Mouse (Mus musculus) embryo, embryonic 11 days (tissue): ENCODE measurements around the gene Zmpste24.
A peak's percentile ranks its signal among the peaks of the same experiment; 100 is the strongest.
"Not testable (repeated sequence)": the region's sequence is repeated elsewhere in the genome, so short reads cannot be mapped to it uniquely, and the experiment has no call there.

Source experiments
- DNase-seq: peaks from one replicate; pipeline ENCODE4 v3.0.0-alpha.2; 2015

The Zmpste24 gene

DNA sequence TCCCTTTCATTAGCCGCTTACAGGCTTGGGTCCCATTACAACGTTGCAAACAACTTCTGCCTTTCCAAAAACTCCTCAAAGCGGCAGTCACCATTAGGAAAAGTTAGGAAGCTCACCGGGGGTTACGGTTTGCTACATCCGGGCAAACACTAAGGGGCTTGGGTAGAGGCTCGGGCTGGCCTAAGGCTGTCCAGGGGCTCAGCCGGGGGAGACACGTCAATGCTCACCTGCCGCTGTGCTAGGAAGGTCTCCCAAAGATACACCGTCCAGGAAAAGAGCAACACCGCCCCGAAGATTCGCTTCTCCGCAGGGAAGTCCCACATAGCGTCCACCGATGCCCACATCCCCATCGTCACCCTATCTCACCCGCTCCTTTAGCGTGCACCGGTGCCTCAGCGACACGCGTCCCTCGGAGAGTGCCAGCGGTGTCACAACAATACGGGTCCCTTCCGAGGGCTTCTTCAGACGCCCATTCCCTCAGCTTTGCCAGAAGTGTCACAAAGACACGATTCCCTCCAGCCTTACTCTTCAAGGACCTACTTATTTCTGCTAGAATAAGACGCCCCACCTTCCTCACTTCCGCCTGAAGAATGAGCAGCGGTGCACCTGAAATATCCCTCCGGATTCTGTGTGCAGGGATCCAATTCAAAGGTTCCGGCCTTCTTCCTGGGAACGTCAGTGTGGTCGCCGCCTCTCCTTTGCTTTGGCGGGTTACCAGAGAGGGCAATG, at the start of gene Zmpste24:
Gene Zmpste24, minus strand, starts transcription at position 592 of the 729 bp plus-strand sequence.
- DNase-seq, result peak; percentile 92

DNA sequence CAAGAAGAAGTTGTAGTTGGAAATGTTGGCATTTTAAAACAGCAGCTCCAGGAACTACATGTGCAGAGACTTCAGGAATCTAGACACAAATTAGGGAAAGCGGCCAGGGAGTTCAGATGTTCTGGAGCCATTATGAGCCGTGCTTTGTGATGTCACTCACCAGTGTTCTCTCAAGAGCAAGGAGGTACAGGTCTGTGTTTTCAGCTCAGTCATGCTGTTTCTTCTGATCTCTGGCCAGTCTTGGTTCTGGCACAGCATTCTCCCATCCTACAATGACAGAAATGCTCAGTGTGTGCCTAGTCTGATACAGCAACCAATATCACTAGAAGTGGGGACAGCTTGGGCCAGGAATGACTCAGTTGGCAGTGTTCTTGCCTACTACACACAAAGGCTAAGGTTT, 11.1 kb upstream of the Zmpste24 start, which contains the start of gene Tmco2:
Gene Tmco2, minus strand, starts transcription at position 101 of the 400 bp plus-strand sequence.
- no peak for DNase-seq

DNA sequence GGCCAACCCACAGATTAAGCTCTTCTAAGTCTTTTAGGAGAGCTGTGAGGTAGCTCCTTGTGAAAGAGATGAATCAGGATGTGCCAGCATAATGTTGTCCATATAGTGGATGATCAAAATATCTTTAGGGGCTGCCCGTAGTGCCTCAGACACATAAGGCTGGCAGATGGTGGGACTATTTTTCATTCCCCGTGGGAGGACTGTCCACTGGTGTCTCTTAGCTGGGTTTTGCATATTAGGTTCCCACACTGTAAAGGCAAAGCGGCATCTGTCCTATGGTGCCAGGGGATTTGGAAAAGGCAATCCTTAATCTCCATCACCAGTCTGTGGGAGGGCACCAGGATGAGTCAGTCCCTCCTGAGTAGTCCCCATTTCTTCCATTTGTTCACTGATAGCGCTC, 5.3 kb upstream of the Zmpste24 start:
- DNase-seq, result no peak

DNA sequence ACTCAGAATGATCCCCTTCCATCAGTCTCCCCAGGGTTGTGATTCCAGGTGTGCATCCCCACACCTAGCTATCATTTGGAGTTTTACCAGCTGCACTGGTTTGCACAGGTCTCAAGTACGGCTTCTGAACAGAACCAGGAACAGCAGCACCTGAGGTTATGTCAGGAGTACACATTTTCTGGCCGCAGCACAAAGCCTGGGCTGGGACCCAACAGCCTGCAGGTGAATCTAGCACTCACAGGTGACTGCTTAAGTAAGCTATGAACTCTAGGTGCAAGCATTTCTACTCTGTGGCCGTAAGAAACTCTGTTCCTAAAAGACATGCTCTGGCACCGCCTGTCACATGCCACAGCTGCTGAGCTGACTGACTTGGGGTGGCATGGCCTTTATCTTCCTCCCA, 7.8 kb downstream of the Zmpste24 start:
- no peak for DNase-seq

DNA sequence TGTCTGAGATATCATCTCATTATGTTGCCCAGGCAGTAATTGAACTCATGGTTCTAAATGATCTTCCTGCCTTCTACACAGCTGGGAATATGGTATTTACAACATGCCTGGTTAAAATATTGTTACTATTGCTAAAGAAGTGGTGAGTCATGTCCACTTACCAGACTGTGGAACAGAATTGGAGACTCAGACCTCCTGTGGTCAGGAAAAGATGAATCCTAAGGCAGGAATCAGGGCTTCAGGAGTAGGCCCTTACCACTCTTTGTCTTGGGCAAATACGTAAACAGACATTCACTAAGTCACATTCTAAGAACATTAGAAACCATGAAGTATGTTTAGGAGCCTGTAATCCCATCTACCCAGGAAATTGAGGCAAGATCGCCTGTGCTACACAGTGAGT, 9.3 kb downstream of the Zmpste24 start:
- no peak for DNase-seq

DNA sequence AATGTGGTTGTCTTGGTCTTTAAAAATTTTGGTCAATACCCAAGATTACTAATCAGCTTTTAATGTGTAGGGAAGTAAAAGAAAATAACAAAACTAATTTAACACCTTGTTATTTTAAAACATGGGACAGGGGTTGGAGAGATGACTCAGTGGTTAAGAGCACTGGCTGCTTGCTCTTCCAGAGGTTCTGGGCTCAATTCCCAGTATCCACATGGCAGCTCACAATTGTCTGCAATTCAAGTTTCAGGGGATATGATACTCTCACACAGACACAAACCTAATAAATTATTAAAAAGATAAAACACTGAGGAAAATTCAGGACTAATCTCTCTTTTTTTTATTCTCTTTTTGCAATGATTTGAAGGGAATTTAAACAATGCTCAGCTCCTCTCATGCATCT, 13.5 kb downstream of the Zmpste24 start:
- DNase-seq, result no peak

DNA sequence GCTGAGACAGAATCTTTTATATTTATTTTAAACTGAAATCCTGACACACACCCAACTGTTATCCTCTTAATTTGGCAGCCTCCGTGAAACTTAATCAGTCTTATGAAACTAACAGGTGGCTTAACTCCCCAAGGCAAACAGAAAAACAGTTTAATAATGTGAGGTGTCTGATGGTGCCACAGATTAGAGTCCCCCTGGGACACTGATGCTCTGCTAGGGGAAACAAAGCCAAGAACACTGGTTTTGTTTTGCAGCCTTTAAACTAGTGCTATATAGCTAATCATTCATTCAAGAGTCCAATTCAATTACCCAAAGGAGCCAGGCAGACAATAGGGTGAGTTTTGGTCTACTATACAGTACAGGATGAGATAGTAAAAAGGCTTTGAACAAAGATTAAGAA, 17.6 kb downstream of the Zmpste24 start:
- no peak for DNase-seq

DNA sequence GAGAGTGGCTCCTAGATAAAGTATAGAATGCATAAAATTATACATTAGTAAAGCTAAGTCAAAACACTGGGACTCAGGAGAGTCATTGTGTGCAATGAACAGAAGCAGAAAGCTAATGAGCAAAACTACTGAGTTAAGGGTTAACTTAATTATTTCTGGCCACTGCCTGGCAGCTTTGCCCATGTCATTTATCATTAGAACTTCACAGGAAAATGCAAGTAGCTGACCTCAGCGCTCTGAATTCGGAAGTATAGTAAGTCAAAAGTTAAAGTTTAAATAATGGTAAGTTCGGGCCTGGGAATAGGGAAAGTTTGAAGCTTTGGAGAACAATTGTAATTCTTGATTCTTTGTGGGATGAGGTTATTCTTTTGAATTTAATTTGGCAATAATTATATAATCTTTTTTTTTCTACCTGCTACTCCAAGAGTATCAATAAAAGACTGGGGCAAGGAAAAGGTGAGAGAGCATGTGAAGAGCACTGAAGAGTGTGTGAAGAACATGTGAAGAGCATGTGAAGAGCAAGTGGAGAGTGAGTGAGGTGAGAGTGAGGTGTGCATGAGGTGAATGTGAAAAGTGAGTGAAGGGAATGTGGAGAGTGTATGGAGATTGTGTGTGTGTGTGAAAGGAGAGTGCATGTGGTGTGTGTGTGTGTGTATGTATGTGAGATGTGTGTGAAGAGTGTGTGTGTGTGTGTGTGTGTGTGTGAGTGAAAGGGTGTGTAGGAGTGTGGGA, 20.0 kb downstream of the Zmpste24 start:
- DNase-seq, result no peak

DNA sequence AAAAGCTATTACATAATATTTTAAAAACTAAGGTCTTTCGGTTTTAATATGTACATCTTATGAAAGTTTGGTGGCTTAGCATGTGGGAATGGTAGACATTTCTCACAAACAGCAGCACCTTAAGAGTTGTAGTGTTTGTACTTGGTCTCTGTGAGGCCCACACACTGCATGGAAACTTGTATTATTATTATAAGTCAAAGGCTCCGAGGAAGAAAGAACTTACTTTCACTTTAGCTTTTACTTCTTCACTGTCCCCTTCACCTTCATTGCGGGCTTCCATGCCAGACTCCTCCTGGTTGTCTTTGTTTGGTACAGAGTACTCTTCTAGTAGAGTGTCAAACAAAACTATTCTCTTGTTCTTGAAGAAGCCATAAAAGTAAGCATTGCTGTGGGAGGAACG, 23.8 kb downstream of the Zmpste24 start:
- no peak for DNase-seq

DNA sequence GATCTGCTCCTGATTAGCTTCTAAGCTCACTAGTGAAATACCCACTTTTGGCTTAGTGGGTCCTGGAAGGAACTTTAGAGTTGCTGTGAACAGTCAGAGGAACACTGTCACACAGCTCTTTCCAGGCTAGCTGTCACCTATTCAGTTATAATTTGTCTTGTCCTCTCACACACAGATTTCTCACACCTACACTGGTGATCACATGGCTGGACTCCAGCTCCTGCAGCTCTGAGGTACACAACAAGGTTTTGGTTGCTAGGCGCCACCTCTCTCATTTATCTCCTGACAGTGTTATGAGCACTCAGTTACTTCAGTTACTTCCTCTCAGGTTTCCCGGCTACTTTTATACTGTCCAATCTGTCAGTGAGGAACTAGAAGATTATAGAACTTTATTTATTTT, 32.7 kb downstream of the Zmpste24 start:
- DNase-seq, result no peak

DNA sequence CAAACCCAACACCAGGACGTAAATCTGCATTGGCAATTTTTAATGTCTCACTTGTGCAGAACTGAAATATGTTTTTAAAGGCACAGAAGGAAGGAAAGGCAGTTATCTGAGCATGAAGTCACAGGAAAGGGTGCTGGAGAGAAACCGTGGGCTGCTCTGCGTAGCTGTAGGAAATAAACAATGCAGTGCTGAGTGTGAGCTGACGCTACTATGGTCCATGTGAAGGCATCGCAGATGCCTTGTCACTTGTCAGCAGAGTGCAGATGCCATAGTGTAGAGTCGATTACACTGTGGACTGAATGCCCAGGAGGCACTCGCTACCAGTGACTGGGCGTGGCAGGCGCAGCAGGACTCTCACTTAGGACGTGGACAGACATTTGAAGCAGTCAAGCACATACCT, 38.8 kb downstream of the Zmpste24 start:
- DNase-seq, result not testable (repeated sequence)

DNA sequence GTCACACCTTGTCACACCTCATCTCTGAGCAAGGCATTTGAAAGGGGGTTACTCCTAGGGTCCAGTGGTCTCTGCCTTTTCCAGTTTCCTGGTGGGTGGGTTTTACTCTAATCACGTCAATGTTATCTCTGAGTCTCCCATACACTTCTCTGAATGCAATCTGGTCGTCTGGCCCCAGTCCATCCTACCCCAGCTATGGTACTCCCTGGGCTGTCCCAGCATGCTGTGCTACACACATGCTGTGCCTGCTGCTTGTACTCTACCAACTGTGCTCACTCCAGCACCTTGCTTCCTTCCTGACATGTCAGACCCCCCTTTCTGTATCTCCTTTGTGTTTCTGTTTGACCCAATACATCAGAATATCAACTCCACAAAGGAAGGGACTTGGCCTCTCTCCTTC, 41.0 kb downstream of the Zmpste24 start:
- DNase-seq, result no peak

DNA sequence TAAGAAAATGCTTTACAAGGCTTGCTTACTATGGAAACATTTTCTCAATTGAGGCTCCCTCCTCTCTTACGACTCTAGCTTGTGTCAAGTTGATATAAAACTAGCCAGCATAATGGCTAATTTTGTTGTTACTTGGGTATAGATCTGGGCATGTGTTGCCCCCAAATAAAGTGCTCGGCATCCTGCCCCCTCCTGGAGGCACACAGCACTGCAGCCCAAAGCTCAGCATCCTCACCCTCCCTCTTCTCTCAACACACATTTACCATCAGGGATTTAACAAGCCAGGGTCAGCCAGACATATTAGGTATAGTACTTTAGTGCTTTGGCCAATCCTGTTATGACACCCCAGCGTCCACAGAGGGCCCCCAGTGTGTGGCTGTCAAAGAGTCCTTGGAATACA, 41.7 kb downstream of the Zmpste24 start:
- DNase-seq, result peak; percentile 10

DNA sequence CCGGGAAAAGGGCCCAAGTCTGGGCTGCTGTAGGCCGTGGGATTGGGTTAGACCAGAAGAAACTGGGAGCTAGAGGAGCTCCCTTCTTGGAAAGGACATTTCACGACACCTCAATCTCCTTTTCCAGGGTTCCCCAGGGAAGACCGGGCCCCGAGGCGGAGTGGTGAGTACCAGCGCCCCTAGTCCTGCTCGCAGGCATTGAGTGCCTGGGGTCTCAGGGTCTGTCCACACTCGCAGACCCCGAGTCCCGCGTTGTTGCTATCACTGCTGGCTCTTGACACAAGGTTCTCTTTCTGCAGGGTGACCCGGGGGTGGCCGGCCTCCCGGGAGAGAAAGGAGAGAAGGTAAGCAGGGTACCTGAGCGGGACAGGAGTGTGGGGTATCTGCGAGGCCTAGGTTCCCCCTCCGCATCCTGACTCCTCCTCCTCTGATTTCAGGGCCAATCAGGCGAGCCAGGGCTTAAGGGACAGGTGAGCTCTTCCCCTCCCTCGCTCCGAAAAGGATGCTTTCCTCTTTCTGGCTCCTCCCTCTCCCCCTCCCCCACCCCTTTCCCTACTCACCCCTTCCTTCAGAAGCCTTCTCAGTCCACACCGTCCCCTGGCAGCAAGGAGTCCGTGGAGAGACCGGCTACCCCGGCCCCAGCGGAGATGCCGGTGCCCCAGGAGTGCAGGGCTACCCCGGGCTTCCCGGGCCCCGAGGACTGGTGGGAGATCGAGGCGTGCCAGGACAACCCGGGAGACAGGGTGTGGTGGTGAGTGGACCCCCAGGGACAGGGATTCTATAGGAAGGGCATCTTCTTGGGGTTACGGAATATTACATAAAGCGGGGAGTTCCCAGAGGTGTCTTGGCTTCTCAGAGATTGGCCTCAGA, 45.4 kb downstream of the Zmpste24 start:
- peak; percentile 22 for DNase-seq

DNA sequence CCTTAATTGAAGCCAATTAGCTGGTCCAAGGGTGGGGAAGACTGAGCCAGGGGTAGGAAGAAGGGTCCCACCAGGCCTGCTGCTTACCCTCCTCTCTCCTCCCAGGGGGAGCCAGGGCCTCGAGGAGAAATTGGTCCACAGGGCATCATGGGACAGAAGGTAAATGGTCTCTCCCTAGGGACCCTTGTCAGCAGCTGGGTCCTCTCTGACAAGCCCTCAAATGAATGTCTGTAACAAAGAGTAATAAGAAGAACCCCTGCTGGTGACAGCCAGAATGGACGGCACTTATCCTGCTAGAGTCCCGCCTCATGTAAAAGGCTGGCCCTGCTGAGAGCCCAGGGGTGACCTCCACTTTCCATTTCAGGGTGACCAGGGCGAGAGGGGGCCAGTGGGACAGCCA, 46.2 kb downstream of the Zmpste24 start:
- peak; percentile 29 for DNase-seq

DNA sequence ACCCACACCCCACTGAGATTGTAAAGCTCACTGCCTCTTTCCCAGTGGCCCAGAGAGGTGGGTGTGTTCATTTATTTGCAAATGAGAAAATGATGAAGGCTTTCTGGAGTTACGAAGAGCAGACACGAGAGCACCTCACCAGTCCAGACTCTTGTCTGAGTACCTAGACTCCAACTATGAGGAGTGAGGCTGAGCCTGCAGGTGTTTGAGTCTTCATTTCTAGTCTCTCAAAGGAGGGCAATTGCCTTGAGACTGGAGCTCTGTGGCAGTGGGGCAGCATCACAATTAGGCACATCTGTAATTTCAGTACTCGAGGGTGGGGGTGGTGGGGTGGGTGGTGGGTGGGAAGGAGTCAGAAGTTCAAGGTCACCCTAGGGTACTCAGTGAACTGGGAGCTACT, 55.1 kb downstream of the Zmpste24 start:
- DNase-seq, result no peak

DNA sequence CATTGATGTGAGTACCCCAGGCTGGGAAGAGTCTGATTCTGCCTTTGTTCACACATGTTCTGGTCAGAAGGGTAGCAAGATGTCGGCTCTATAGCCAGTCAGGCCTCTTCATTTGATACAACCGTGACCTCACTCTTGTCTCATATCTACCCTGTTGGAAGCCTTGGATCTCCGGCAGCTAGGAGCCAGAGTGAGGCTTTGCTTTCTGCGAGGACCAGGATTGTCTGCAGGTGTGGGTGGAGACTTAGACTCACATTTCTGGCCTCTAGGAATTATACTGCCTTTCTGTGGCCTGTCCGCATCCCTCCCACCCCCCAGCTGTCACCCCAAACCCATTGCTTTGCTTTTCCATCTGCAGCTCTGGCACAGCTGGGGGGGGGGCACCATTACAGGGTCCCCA, 55.6 kb downstream of the Zmpste24 start:
- DNase-seq, result no peak

DNA sequence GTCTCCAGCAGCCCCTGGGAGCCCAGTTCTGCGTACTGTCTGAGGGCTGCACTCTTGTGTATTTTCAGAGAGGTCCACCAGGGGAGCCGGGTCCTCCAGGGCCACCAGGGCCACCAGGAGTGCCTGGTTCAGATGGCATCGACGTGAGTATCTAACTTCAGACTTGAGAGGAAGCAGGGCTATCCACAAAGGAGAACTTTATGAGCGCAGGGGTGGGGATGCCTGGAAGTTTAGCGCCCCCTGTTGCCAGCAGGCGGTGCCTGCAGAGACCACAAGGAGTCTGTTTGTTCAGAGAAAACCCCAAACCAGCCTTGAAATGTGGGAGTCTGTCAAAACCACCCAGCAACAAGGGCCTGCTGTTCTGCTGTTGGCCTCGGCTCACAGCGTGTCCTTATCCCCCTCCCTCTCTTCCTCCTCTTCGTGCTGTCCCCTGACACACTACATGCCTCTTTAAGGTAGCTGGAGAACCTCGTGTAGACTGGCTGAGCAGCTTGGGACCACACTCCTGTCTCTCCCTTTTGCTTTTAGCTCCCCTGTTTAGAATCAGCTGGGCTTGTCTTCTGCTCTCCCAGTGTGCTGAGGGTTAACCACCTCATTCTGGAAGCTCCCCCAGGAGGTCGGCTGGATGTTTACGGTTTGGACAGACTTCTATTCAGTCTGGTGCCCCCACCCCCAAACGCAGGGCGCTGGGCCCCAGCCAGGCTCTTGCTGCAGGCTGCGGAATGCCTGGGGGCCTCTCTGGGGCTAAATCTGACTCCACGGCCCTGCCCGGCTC, 57.0 kb downstream of the Zmpste24 start:
- peak; percentile 81 for DNase-seq

DNA sequence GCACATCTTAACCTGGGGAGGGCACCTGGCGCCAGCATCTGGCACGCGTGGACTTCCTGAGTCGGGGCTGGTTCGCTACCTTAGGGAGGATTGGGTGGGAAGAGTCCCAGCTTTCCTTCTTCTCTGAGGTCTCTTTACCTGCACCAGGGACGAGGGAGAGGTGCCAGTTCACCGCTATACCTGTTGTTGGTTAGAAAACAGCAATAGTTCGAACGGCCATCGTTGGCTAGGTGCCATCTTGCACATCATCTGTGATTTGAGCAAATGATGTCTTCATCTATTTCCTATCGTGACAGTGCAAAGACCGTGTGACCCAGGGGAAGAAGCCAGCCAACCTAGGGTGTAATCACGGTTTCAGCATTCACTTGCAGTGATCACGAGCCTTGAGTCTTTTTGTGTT, 57.7 kb downstream of the Zmpste24 start:
- no peak for DNase-seq

DNA sequence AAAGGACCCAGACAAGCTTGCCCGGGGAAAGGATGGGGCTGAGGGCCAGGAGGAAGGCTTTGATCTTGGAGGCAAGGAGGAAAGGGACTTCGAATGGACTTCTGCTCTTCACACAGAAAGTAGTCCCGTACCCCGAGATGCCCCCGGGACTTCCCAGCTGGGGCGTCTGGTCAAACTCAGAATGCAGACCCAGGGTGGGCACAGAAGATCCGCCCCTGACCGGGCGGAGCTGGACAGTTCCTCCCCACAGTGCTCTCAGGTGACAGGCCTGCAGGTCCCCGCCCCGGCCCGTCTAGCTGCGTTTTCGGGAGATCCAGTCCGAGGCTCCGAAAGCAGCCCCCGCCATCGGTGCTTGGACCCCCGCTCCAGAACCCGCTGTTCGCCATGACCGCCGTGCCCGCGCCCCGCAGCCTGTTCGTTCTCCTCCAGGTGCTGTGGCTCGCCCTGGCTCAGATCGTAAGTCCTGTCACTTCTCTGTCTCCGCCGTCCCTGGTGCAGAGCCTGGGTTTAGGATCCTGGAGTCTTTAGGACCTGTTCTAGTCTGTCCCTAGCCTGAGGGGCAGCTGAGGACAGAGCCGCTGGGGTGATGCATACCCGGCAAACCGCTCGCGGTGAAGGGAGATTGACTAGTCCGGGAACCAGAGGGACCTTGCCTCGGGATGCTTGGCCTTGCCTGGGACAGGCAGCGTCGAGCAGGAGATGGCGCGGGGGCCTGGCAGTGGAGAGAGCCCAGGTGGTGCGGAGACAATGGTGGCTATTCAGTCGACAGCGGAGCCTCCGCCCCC, 58.5 kb downstream of the Zmpste24 start, which contains the start of gene Col9a2:
Gene Col9a2, plus strand, starts transcription at position 55 of the 785 bp plus-strand sequence.
- DNase-seq, result peak; percentile 57

DNA sequence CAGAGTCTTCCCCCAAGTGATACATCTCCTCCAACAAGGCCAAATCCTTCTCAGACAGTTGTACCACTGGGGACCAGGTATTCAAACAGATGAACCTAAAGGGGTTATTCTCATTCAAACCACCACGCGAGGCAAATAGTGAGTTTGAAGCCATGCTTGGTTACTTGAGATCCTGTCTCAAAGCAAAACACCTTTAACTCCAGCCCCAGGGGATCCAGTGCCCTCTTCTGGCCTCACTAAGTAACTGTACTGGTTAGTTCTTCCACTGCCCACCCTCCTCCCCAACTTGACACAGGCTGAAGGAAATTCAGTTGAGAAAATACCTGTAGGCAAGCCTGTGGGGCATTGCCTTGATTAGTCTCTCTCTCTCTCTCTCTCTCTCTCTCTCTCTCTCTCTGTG, 65.0 kb downstream of the Zmpste24 start:
- no peak for DNase-seq

DNA sequence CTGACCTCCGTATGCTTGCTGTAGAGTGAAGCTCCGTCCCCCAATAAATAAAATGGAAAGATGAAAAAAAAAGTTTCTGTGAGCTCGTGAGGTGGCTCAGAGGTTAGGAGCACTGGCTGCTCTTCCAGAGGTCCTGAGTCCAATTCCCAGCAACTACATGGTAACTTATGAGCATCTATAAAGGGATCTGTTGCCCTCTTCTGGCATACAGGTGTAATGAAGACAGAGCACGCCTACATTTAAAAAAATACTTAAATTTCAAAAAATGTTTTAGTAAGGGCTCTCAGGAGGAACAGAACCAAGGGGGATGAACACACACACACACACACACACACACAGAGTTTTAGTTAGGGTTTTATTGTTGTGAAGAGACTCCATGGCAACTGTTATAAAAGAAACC, 66.6 kb downstream of the Zmpste24 start:
- no peak for DNase-seq
